Mouse (Mus musculus) adrenal gland, postnatal 4 days (tissue): ENCODE data around the gene Ninj2. TPM values are rescaled to one million over a fixed set of nuclear protein-coding genes. Genes with fewer than 3 reads are reported as not detected.

ENCODE experiments used
- DNase-seq, 2 experiments: peaks; one replicate each; pipeline ENCODE4 v3.0.0; 2021 to 2022; ENCODE audit warnings: low spot score in 2 of 2, mixed read lengths in 2 of 2
- total RNA-seq, 2 experiments: library from RNA; stranded (reverse); gene quantifications; 2 replicates each; pipeline ENCODE4 v1.2.3; 2021

Ninj2 gene
- total RNA-seq, 2 experiments from 2014 or later = not detected

DNA sequence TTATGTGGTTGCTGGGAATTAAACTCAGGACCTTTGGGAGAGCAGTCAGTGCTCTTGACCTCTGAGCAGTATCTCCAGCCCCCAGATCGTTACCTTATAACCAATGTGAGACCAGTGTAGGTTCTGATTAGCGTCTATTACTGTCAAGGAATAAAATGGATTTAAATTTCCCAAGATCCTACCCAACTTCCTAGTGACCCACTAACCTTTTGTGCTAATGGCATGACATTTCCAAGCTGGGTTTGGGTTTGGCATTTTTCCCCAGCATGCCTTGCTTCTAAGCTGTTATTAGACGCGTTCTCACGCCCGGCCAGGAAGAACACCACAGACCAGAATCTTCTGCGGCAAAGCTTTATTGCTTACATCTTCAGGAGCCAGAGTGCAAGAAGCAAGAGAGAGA, 34.2 kb downstream of the Ninj2 start:
- no peak for DNase-seq

DNA sequence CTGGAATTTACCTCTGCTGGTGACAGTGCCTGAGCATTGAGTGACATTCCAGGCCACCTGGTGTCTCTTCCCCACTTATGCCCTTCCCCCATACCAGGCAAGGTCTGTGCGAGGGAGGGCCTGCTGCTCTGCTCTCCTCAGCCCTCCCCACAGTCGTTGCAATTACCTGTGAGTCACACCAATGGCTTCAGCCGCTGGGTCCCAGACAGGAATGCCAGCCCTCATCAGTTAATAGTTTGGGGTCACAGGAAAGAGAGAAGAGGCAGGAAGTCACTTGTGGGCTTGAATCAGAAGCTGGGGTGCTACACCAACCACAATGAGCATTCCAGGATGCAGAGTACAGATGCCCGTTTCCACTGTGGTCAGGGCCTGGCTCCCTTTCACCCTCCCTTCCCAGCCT, 41.6 kb downstream of the Ninj2 start:
- DNase-seq = no peak

DNA sequence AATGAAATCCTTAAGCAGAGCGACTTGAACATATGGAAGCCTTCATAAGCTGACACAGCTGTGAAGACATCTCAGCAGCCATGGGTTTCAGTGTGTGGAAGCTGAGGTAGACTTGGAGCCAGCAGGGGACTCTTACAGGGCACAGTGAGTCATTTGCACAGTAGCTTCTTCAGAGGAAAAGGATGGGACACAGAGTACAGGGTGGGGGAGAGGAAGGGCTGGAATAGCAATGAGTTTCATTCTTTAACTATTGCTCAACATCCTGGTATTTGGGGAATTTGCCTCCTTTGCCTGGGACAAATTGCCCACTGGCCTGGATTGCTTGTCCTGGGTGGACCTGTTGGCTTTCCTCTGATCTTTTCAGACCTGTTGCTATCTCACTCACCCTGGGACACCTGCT, 52.3 kb downstream of the Ninj2 start:
- DNase-seq = no peak

DNA sequence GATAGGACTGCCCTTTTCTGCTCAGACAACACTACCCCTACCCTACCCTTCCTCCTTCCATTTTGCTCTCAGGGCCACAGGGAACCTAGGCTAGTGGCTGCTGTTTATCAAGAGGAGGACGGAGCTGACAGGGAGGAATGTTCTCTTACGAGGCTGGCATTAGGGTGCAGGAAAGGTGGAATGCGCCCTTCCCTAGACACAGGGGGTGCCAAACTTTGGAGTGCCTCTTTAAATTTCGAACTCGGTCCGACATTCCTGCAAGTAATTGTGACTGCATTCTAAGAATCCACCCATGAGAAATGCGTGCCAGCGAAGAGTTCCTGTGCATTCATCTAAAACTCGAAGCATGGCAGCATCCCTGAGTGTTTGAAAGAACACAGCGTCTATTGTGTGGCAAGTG, 53.5 kb downstream of the Ninj2 start:
- DNase-seq = no peak

DNA sequence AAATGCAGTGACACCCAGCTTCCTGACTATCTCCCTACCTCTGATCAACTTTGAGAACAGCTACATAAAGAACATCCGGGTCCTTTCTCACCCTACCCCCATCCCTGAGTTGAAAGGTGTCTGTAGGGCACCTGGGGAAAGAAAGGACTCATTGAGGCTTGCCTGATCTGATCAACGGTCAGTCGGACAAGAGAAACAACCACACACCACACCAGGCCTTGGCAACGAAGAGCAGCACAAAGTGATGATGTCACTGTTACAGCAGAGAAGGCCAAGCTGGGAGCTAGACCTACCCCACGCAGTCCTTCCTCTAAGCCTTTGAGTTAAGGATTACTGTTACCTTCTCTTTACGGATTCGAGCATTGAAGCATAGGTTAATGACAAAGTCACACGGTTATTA, 54.3 kb downstream of the Ninj2 start:
- DNase-seq = no peak

- DNase-seq = no peak
These were observed 55.7 kb downstream of the Ninj2 start for GRCm38 (mm10) chr6:120148716-120149392.

- no peak for DNase-seq
These were observed 56.4 kb downstream of the Ninj2 start for GRCm38 (mm10) chr6:120149458-120150120.

- no peak for DNase-seq
These were observed 57.1 kb downstream of the Ninj2 start for GRCm38 (mm10) chr6:120150206-120150605.

- DNase-seq = no peak
These were observed 58.5 kb downstream of the Ninj2 start for GRCm38 (mm10) chr6:120151616-120152053.

- no peak for DNase-seq
These were observed 59.9 kb downstream of the Ninj2 start for GRCm38 (mm10) chr6:120152739-120153696.

DNA sequence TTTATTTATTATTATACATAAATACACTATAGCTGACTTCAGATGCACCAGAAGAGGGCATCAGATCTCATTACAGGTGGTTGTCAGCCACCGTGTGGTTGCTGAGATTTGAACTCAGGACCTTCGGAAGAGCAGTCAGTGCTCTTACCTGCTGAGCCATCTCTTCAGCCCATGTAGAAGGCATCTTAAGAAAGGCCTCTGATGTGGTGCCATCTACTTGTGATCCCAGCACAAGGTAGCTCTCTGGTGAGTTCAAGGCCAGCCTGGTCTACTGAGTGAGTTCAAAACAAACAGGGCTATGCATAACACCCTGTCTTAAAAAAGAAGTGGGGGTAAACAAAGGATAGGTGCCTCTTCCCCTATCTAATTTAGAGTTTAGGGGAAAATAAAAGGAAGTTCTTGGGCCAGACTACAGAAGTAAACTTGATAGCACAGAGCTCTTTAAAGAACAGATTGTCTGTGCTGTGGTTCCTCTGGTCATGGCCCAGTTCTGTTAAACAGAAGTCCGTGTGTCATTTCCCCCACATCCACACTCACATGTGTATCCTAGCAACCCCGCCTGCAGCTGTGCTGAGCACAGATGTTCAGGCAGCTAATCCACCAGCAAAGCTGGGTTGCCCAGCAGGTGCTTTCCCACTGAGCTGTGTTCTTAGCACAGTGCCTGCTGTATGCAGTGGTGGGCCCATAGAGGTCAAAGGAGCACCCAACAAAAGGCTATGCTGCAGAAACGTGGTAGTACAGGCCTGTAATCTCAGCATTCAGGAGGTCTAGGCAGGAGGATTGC, 61.6 kb downstream of the Ninj2 start:
- no peak for DNase-seq

GRCm38 (mm10) chr6:120155510-120155909, 62.4 kb downstream of the Ninj2 start:
- no peak for DNase-seq

GRCm38 (mm10) chr6:120157479-120157878, 64.3 kb downstream of the Ninj2 start:
- no peak for DNase-seq

DNA sequence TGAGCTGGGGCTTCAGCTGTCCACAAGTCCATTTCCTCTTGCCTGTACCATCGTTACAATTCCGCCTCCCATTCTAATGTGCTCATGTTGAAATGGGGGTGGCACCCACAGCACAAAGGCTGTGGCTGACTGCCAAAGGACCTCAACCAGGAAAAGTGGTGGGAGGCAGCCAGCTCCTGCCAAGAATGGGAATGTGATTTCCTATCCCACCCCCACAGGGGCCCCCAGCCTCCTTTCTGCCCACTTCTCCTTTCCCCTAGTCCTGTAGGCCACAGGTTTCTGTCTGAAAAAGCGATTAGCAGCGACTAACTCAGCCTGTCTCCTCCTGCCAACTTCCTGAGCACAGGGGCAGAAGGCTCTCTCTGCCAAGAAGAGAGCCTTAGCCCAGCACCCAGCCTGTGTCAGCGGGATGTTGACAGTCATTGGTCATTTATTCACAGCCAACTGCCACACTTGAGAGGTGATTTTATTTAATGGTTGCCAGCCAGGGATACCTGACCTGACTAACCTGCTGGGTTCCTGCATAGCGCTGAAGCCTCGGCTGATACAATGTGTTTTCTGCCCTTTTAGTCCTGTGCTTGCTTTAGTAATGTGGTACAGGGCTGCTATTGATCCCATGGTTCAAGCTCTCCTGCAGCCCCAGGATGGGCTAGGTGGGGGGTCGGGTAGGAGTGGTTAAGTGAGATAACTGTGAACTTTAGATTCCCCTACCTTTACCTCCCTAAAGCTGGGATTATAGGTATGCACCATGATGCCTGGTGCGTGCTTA, 66.2 kb downstream of the Ninj2 start:
- no peak for DNase-seq

GRCm38 (mm10) chr6:120162928-120163327, 69.8 kb downstream of the Ninj2 start:
- no peak for DNase-seq

DNA sequence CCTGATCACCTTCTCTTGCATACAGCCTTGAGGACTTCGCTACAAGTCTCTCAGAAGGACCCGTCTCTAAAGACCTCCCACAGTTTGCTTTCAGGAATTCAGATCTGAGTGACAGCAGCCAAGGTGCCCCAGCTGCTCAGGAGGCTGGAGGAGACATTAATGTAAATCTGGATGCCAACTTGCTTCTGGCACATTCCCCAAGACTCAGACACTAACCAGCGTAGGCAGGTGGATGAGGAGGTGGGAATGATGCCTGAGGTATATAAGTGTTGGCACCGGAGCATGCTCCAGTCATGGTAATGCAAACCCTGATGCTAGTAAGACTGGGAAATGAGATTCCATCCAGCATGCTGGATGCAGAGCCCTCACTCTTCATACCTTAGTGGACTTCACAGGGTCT, 71.6 kb downstream of the Ninj2 start:
- no peak for DNase-seq

- no peak for DNase-seq
These were observed 74.4 kb downstream of the Ninj2 start for GRCm38 (mm10) chr6:120167574-120167973.

DNA sequence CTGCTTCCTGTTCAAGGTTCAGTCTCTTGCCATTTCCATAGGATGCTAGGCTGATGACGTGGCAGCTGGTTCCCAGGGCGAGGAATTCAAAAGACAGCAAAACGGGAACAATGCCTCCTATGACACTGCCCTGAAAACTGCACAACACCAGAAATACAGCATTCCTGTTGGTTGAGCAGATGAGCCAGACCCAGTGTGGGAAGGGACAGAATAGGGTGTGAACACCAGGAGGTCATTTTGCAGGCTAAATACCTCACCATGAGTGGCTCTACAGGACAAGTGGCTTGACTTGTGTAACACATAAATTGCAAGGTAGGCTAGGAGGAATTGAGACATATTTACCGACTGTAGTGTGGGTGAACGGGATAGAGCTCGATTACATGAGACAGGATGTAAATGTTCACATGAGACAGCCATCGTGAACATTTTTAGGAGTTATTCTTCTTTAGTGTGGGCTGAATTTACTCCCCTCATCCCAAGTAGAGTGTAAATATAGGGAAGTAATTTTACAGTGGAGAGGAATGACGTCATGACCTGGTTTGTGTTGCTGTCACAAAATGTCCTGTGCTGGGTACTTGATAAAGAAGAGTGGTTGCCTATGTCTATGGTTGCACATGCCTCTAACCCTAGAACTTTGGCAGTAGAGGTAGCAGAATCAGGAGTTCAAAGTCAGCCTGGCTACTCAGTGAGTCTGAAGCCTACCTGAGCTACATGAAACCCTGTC, 79.3 kb downstream of the Ninj2 start:
- DNase-seq = no peak

- no peak for DNase-seq
These were observed 81.0 kb downstream of the Ninj2 start for GRCm38 (mm10) chr6:120174028-120174601.
